In the genomic region with DNA sequence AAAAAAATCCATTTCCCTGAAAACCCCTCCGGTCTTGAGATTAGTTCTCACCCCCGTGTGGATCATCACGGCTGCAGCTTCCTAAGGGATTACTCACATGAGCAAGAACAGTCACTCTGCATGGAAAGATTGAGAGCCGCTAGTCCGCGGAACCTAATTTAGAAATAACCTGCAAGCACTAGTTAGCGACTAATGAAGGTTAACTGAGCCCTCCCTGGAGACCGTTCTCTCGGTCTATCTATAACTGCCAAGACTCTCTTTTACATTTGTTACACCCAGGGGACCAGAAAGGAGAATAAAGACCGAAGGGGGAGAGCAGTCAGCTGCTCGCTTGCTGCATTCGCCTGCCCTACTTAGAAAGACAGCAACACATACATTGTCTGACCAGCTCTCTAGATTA, we compare ENCODE assay signal across 1 mouse cellular context.
TF ChIP-seq lines count a peak whose summit lies in the region.

No protein-coding gene starts in this region.

TF ChIP-seq in CH12.LX, 34 proteins besides CTCF, POLR2A, EP300 and RAD21 (continued from another document):
- TF ChIP-seq CHD2 (IDR thresholded peaks at IDR 0.05; ENCODE audit: low read length) (peak; percentile 77), ETS1 (conservative IDR thresholded peaks at IDR 0.05; ENCODE audit: low read depth, low read length) (peak; percentile 98), USF1 (IDR thresholded peaks at IDR 0.05; ENCODE audit: low read depth, low read length) (peak; percentile 1; the same call in 1 of the 2 replicates), TCF12 (IDR thresholded peaks at IDR 0.05; ENCODE audit: low read depth, low read length) (peak; percentile 89), ZC3H11A (IDR thresholded peaks at IDR 0.05; ENCODE audit: low read depth, low read length) (0 out of 2 replicates have a peak, but pooled peaks have one; percentile 5), RCOR1 (conservative IDR thresholded peaks at IDR 0.05; ENCODE audit: low read depth, low read length) (no peak; the same call in 1 of the 2 replicates), MEF2A (IDR thresholded peaks at IDR 0.05; ENCODE audit: borderline replicate concordance, low read depth, low read length) (peak; percentile 99), NRF1 (IDR thresholded peaks at IDR 0.05; ENCODE audit: low read depth, low read length) (0 out of 2 replicates have a peak, but pooled peaks have one; percentile 23), USF2 (conservative IDR thresholded peaks at IDR 0.05; ENCODE audit: low read depth, low read length) (no peak), ZKSCAN1 (IDR thresholded peaks at IDR 0.05; ENCODE audit: borderline replicate concordance, low read depth, low read length) (no peak), ELF1 (IDR thresholded peaks at IDR 0.05; ENCODE audit: low read depth, low read length) (0 out of 2 replicates have a peak, but pooled peaks have one; percentile 34), ZNF384 (IDR thresholded peaks at IDR 0.05; ENCODE audit: low read depth, low read length) (no peak; the same call in 1 of the 2 replicates), E2F4 (IDR thresholded peaks at IDR 0.05; ENCODE audit: insufficient replicate concordance, low read depth, low read length) (no peak), MAZ (IDR thresholded peaks at IDR 0.05; ENCODE audit: low read depth, low read length) (peak; percentile 95), HCFC1 (IDR thresholded peaks at IDR 0.05; ENCODE audit: low read depth, low read length) (peak; percentile 54), GABPA (IDR thresholded peaks at IDR 0.05; ENCODE audit: insufficient replicate concordance, low read depth, low read length) (no peak), BHLHE40 (IDR thresholded peaks at IDR 0.05; ENCODE audit: low read depth, low read length) (peak; percentile 98), JUND (conservative IDR thresholded peaks at IDR 0.05; ENCODE audit: low read depth, low read length) (peak; percentile 87), MAFK (IDR thresholded peaks at IDR 0.05; ENCODE audit: insufficient replicate concordance, low read length) (peak; percentile 82), SMC3 (IDR thresholded peaks at IDR 0.05; ENCODE audit: low read depth, low read length) (peak; percentile 47), IRF4 (IDR thresholded peaks at IDR 0.05; ENCODE audit: low read depth, low read length) (peak; percentile 95), MAX (IDR thresholded peaks at IDR 0.05; ENCODE audit: low read length) (no peak), KAT2A (IDR thresholded peaks at IDR 0.05; ENCODE audit: insufficient replicate concordance, low read length) (peak; percentile 84), JUN (IDR thresholded peaks at IDR 0.05; ENCODE audit: insufficient read depth, low read depth, low read length) (peak; percentile 77), UBTF (IDR thresholded peaks at IDR 0.05; ENCODE audit: low read depth, low read length) (no peak), NELFE (IDR thresholded peaks at IDR 0.05; ENCODE audit: low read depth, low read length) (no peak), CHD1 (IDR thresholded peaks at IDR 0.05; ENCODE audit: low read depth, low read length) (peak; percentile 86), SIN3A (IDR thresholded peaks at IDR 0.05; ENCODE audit: low read length) (peak; percentile 89), TBP (conservative IDR thresholded peaks at IDR 0.05; ENCODE audit: low read depth, low read length) (peak; percentile 44; the same call in 1 of the 2 replicates), MXI1 (IDR thresholded peaks at IDR 0.05; ENCODE audit: low read depth, low read length) (peak; percentile 73; the same call in 1 of the 2 replicates), MYC (IDR thresholded peaks at IDR 0.05; ENCODE audit: low read depth, low read length) (peak; percentile 88), PAX5 (IDR thresholded peaks at IDR 0.05; ENCODE audit: low read length) (no peak)
TF ChIP-seq in CH12.LX: peak in this region for 23.
